In genomic region chr9:22115635-22116034, GRCm38 (mm10) we compare ENCODE assay signal across 8 mouse cellular contexts. TPM values are rescaled to one million over a fixed set of nuclear protein-coding genes. Genes with fewer than 3 reads are reported as not detected.
A peak's percentile ranks its signal among the peaks of the same experiment; 100 is the strongest.
DNase-seq lines count a peak whose midpoint lies in the region; ATAC-seq lines count a peak whose summit lies in the region.

No protein-coding gene starts in this region.

- peak overlapping the region; percentile 82 for H3K4me2 ChIP-seq in heart, embryonic 16.5 days (ENCODE audit: low read depth, low read length)
- H3K4me2 ChIP-seq in embryonic facial prominence, embryonic 12.5 days (replicated peaks) = peak overlapping the region; percentile 84
- peak overlapping the region; percentile 95 for H3K4me2 ChIP-seq in intestine, embryonic 14.5 days (ENCODE audit: low read length)
- peak overlapping the region; percentile 77 for H3K4me2 ChIP-seq in midbrain, embryonic 15.5 days

- no peak for DNase-seq in heart, postnatal 25 days (ENCODE audit: low spot score)
- no peak for DNase-seq in intestine, embryonic 14.5 days (ENCODE audit: low spot score)
- DNase-seq in adrenal gland, adult 8-10 months = no peak
- DNase-seq in thymus, adult 18-20 months = no peak
- no peak for DNase-seq in adrenal gland, postnatal 4 days (ENCODE audit: low spot score in 2 of 2)

- 89% methylated on average over 4 of the region's 4 CpGs for WGBS in heart, embryonic 16.5 days
- WGBS in embryonic facial prominence, embryonic 12.5 days = 93% methylated on average over 4 of the region's 4 CpGs
- 87% methylated on average over 4 of the region's 4 CpGs for WGBS in intestine, embryonic 14.5 days
- WGBS in midbrain, embryonic 15.5 days = 86% methylated on average over 4 of the region's 4 CpGs

- H3K27ac ChIP-seq in heart, embryonic 16.5 days (ENCODE audit: low read length) = no peak overlapping the region
- no peak overlapping the region for H3K27ac ChIP-seq in embryonic facial prominence, embryonic 12.5 days
- no peak overlapping the region for H3K27ac ChIP-seq in intestine, embryonic 14.5 days (ENCODE audit: low read depth)
- no peak overlapping the region for H3K27ac ChIP-seq in midbrain, embryonic 15.5 days

- no peak overlapping the region for H3K4me3 ChIP-seq in heart, embryonic 16.5 days (ENCODE audit: low read length)
- peak overlapping the region; percentile 94; the same call in 1 of the 2 replicates for H3K4me3 ChIP-seq in embryonic facial prominence, embryonic 12.5 days
- peak overlapping the region; percentile 68 for H3K4me3 ChIP-seq in intestine, embryonic 14.5 days (ENCODE audit: low read depth, low read length)
- H3K4me3 ChIP-seq in midbrain, embryonic 15.5 days = peak overlapping the region; percentile 67

- H3K9me3 ChIP-seq in heart, embryonic 16.5 days (replicated peaks; ENCODE audit: control insufficient read depth, low read length) = no peaks in the 10 kb centered on the region
- no peaks in the 10 kb centered on the region for H3K9me3 ChIP-seq in embryonic facial prominence, embryonic 12.5 days
- H3K9me3 ChIP-seq in intestine, embryonic 14.5 days (ENCODE audit: control insufficient read depth, low read length) = no peaks in the 10 kb centered on the region
- H3K9me3 ChIP-seq in midbrain, embryonic 15.5 days = no peaks in the 10 kb centered on the region

- peaks cover 27% of the 10 kb centered on the region for H3K36me3 ChIP-seq in heart, embryonic 16.5 days (ENCODE audit: control insufficient read depth, insufficient read depth)
- peaks cover 35% of the 10 kb centered on the region for H3K36me3 ChIP-seq in embryonic facial prominence, embryonic 12.5 days
- peaks cover 33% of the 10 kb centered on the region for H3K36me3 ChIP-seq in intestine, embryonic 14.5 days (ENCODE audit: control insufficient read depth, insufficient read depth, low read length)
- peaks cover 10% of the 10 kb centered on the region; the same call in 1 of the 2 replicates for H3K36me3 ChIP-seq in midbrain, embryonic 15.5 days (replicated peaks)

- intact Hi-C loops in heart, postnatal 25 days (cut with DNase I) = no loop called here

- H3K4me1 ChIP-seq in heart, embryonic 16.5 days (ENCODE audit: control insufficient read depth, insufficient read depth, low read length) = peaks cover 15% of the 10 kb centered on the region
- H3K4me1 ChIP-seq in embryonic facial prominence, embryonic 12.5 days = peaks cover 9% of the 10 kb centered on the region
- H3K4me1 ChIP-seq in intestine, embryonic 14.5 days (replicated peaks; ENCODE audit: control insufficient read depth, insufficient read depth, low read length) = peaks cover 12% of the 10 kb centered on the region; the same call in 1 of the 2 replicates
- peaks cover 20% of the 10 kb centered on the region for H3K4me1 ChIP-seq in midbrain, embryonic 15.5 days

- no peaks in the 10 kb centered on the region for H3K27me3 ChIP-seq in heart, embryonic 16.5 days (ENCODE audit: control insufficient read depth, insufficient read depth, low read length)
- no peaks in the 10 kb centered on the region for H3K27me3 ChIP-seq in embryonic facial prominence, embryonic 12.5 days
- H3K27me3 ChIP-seq in intestine, embryonic 14.5 days (replicated peaks; ENCODE audit: control insufficient read depth, insufficient read depth, low read length) = no peaks in the 10 kb centered on the region
- H3K27me3 ChIP-seq in midbrain, embryonic 15.5 days (replicated peaks) = no peaks in the 10 kb centered on the region

- H3K9ac ChIP-seq in heart, embryonic 16.5 days (ENCODE audit: low read length) = peak overlapping the region; percentile 92
- H3K9ac ChIP-seq in embryonic facial prominence, embryonic 12.5 days = peak overlapping the region; percentile 90
- H3K9ac ChIP-seq in intestine, embryonic 14.5 days (ENCODE audit: low read length) = peak overlapping the region; percentile 79
- H3K9ac ChIP-seq in midbrain, embryonic 15.5 days = peak overlapping the region; percentile 80; the same call in 1 of the 2 replicates

- no peak for ATAC-seq in heart, embryonic 16.5 days (replicated peaks; ENCODE audit: extremely low read depth, insufficient read depth, low FRiP score)
- no peak for ATAC-seq in embryonic facial prominence, embryonic 12.5 days (ENCODE audit: insufficient number of reproducible peaks, insufficient read depth, low FRiP score, low TSS enrichment)
- ATAC-seq in intestine, embryonic 14.5 days (replicated peaks; ENCODE audit: low FRiP score, low TSS enrichment, low read depth) = no peak
- no peak for ATAC-seq in midbrain, embryonic 15.5 days (replicated peaks)

RNA-seq across cellular contexts. Expression of gene Elof1, which starts 1.3 kb away (rescaled TPM):
- polyA plus RNA-seq in heart, embryonic 16.5 days (2015; fragmentation: Nextera tagmentation; extraction: Ambion mirVana) = 111 and 117 TPM in 2 replicates
- 10 to 100 TPM; 36.8 to 39.8 TPM for total RNA-seq in heart, postnatal 25 days (2021)
- polyA plus RNA-seq in embryonic facial prominence, embryonic 12.5 days (2016; fragmentation: Nextera tagmentation; extraction: Ambion mirVana) = 185 and 200 TPM in 2 replicates
- polyA plus RNA-seq in intestine, embryonic 14.5 days (2014; fragmentation: Nextera tagmentation; extraction: Ambion mirVana) = 190 and 192 TPM in 2 replicates
- 181 and 198 TPM in 2 replicates for polyA plus RNA-seq in midbrain, embryonic 15.5 days (2015; fragmentation: Nextera tagmentation; extraction: Ambion mirVana)
- total RNA-seq in adrenal gland, adult 8-10 months (2022) = 10 to 100 TPM; 71.9 to 83.9 (median 78.6) TPM
- total RNA-seq in adrenal gland, postnatal 4 days (2021) = 10 to 100 TPM; 74.2 to 78.4 TPM

RNA-seq across cellular contexts. Expression of gene Cnn1, which starts 16.6 kb away (rescaled TPM):
- 140 and 164 TPM in 2 replicates for polyA plus RNA-seq in heart, embryonic 16.5 days (2015; fragmentation: Nextera tagmentation; extraction: Ambion mirVana)
- 10 to 100 TPM in 1 of 2 experiments, 1 to 10 TPM in 1; 7.6 to 10.4 TPM for total RNA-seq in heart, postnatal 25 days (2021)
- polyA plus RNA-seq in embryonic facial prominence, embryonic 12.5 days (2016; fragmentation: Nextera tagmentation; extraction: Ambion mirVana) = 2.1 and 3.3 TPM in 2 replicates
- polyA plus RNA-seq in intestine, embryonic 14.5 days (2014; fragmentation: Nextera tagmentation; extraction: Ambion mirVana) = 322 and 380 TPM in 2 replicates
- 1.9 and 2.4 TPM in 2 replicates for polyA plus RNA-seq in midbrain, embryonic 15.5 days (2015; fragmentation: Nextera tagmentation; extraction: Ambion mirVana)
- 1 to 10 TPM in 3 of 4 experiments, under 1 TPM in 1; 0.89 to 2.8 (median 1.2) TPM for total RNA-seq in adrenal gland, adult 8-10 months (2022)
- total RNA-seq in adrenal gland, postnatal 4 days (2021) = 1 to 10 TPM in 1 of 2 experiments, under 1 TPM in 1; 0.81 to 1.6 TPM

RNA-seq across cellular contexts. Expression of gene Acp5, which starts 19.9 kb away (rescaled TPM):
- polyA plus RNA-seq in heart, embryonic 16.5 days (2015; fragmentation: Nextera tagmentation; extraction: Ambion mirVana) = 5.5 and 8.7 TPM in 2 replicates
- 1 to 10 TPM; 1.6 to 3.5 TPM for total RNA-seq in heart, postnatal 25 days (2021)
- polyA plus RNA-seq in embryonic facial prominence, embryonic 12.5 days (2016; fragmentation: Nextera tagmentation; extraction: Ambion mirVana) = 8.2 and 8.5 TPM in 2 replicates
- polyA plus RNA-seq in intestine, embryonic 14.5 days (2014; fragmentation: Nextera tagmentation; extraction: Ambion mirVana) = 11.1 and 13.3 TPM in 2 replicates
- polyA plus RNA-seq in midbrain, embryonic 15.5 days (2015; fragmentation: Nextera tagmentation; extraction: Ambion mirVana) = 0.66 and 0.96 TPM in 2 replicates
- 10 to 100 TPM; 30.6 to 44.1 (median 36.6) TPM for total RNA-seq in adrenal gland, adult 8-10 months (2022)
- 10 to 100 TPM; 12.9 to 13.0 TPM for total RNA-seq in adrenal gland, postnatal 4 days (2021)

RNA-seq across cellular contexts. Expression of gene Ecsit, which starts 30.4 kb away (rescaled TPM):
- 68.8 and 73.1 TPM in 2 replicates for polyA plus RNA-seq in heart, embryonic 16.5 days (2015; fragmentation: Nextera tagmentation; extraction: Ambion mirVana)
- 100 to 1,000 TPM; 103 TPM for total RNA-seq in heart, postnatal 25 days (2021)
- polyA plus RNA-seq in embryonic facial prominence, embryonic 12.5 days (2016; fragmentation: Nextera tagmentation; extraction: Ambion mirVana) = 36.7 and 38.0 TPM in 2 replicates
- 35.2 and 43.4 TPM in 2 replicates for polyA plus RNA-seq in intestine, embryonic 14.5 days (2014; fragmentation: Nextera tagmentation; extraction: Ambion mirVana)
- 58.8 and 59.4 TPM in 2 replicates for polyA plus RNA-seq in midbrain, embryonic 15.5 days (2015; fragmentation: Nextera tagmentation; extraction: Ambion mirVana)
- total RNA-seq in adrenal gland, adult 8-10 months (2022) = 10 to 100 TPM; 41.2 to 50.4 (median 48.9) TPM
- 10 to 100 TPM; 37.4 to 39.2 TPM for total RNA-seq in adrenal gland, postnatal 4 days (2021)

RNA-seq across cellular contexts. Expression of gene Pigyl, which starts 41.0 kb away (rescaled TPM):
- 49.0 and 49.8 TPM in 2 replicates for polyA plus RNA-seq in heart, embryonic 16.5 days (2015; fragmentation: Nextera tagmentation; extraction: Ambion mirVana)
- 10 to 100 TPM; 50.3 to 52.6 TPM for total RNA-seq in heart, postnatal 25 days (2021)
- polyA plus RNA-seq in embryonic facial prominence, embryonic 12.5 days (2016; fragmentation: Nextera tagmentation; extraction: Ambion mirVana) = 63.5 and 66.1 TPM in 2 replicates
- 76.5 and 85.4 TPM in 2 replicates for polyA plus RNA-seq in intestine, embryonic 14.5 days (2014; fragmentation: Nextera tagmentation; extraction: Ambion mirVana)
- polyA plus RNA-seq in midbrain, embryonic 15.5 days (2015; fragmentation: Nextera tagmentation; extraction: Ambion mirVana) = 84.2 and 85.7 TPM in 2 replicates
- total RNA-seq in adrenal gland, adult 8-10 months (2022) = 10 to 100 TPM; 51.0 to 67.4 (median 59.4) TPM
- 10 to 100 TPM; 55.8 to 62.3 TPM for total RNA-seq in adrenal gland, postnatal 4 days (2021)

Comparison
In these comparisons a context has a peak if more than half of its experiments do, and no peak if none do; other contexts are left out.
1. RNA of gene Cnn1, which starts 16.6 kb away (polyA plus RNA-seq): 322 to 380 TPM in intestine, embryonic 14.5 days and 140 to 164 TPM in heart, embryonic 16.5 days; 2.1 to 3.3 TPM in embryonic facial prominence, embryonic 12.5 days and 1.9 to 2.4 TPM in midbrain, embryonic 15.5 days; every median in the first group is over 10 times any median in the second.
2. Peak in every context shown above with its lines, with median percentiles within 50 percentile points of each other: H3K4me2 ChIP-seq and H3K9ac ChIP-seq.